Mouse (Mus musculus): ENCODE measurements around the gene Lhx4.

The Lhx4 gene

DNA sequence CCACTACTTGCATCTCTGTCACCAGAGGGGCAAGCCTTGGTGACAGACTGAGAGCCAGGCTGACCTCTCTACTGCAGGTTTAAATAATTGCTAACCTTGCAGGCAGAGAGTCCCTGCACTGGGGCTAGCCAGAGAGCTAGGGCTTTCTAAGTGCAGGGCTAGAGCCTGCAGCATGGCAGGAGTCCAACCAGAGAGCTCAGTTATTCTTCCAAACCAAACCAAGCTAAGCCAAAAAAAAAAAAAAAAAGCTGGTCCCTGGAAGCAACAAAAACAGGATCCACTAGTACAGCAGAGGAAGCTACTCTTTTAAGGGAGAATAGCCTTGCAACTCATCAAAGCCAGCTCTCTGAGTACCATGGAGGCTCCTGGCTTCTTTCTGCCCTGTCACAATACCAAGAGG, 50.6 kb downstream of the Lhx4 start:
- DNase-seq: no peak

DNA sequence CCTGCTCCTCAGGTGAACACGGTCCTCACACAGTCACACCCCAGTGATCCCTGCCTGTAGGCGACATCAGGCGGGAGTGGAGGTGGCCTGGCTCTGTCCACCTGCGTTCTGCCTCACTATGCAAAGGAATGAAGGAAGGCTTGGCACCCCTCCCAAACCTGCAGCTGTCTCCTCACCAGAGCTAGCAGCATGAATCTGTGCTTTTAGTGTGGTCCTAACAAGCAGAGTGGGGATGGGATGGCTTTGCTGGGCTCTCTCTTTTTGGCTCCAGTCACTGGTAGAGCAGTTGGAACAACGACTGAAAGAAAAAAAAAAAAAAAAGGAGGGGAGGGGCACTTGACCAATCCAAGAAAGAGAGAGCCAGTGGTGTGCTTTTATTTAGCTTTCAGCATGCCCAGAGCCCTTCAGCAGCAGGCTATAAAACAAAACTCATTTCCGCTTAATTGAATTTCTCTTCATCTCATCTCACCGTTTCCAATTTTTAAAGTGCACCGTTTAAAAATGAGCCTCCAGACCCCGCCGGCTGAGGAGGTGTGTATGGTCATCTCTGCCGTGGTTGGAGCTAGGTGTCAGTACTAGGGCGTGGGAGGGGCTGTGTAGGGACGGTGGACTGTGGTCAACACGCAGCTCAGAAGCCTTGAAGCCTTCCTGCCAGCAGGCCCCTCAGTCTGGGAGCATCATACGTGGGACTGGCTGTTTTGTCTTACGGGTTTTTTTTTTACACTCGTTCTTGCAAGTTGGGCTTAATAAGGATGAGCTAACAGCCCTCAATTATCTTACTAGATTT, 52.9 kb downstream of the Lhx4 start:
- peak; percentile 40 for DNase-seq

DNA sequence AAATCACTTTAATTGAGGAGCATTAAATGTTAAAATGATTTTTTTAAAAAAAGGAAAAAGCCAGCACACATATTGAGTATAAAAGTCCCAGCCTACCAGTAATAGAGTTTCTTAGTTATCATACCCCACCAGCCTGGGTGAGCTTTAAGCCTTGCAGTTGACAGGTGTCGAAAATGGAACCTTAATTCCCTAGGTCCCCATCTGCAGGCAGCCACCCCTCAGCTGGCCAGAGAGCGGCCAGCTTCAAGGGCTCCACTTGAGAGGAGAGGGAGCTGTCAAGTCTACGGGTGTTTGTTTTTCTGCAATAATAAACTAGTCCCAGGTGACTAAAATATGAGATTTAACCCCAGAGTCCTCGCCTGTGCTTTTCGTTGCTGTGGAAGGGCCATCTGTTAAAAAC, 58.0 kb downstream of the Lhx4 start:
- no peak for DNase-seq

DNA sequence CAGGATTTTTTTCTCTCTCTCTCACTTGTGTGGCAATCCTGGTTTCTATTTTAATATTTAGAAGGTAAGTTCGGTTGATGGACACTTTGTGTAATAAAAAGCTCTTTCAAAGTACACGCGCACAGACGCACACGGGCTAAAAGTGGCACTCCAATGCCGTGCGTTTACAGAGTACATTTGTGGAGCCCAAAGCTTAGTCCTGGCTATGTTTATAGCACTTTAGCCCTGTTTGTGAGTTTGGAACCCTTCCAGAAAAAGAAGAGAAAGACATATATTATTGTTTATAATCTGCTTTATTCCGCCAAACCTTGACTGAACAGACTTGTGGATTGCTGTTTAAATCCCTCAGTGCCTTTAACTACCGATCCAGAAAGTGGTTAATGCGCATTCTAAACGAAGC, 58.5 kb downstream of the Lhx4 start:
- no peak for DNase-seq

DNA sequence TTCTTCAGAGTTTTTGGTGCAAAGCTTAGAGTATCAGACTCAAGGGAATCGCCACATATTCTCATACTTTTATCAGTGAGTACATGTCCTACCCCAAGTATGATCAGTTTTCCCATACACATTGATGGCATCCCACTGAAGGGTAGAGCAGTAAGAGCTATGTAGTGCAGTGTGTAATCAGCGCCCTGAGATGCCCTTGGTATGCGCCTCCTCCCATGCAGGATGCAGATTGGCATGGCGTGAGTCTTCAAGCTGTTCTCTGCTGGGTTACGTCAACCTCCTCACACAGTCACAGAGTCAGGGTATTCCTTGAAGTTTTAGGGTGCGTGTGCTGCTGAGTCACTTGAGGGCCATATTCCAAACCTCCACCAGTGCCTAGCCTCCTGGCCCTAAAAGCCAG, 59.3 kb downstream of the Lhx4 start:
- DNase-seq: no peak

DNA sequence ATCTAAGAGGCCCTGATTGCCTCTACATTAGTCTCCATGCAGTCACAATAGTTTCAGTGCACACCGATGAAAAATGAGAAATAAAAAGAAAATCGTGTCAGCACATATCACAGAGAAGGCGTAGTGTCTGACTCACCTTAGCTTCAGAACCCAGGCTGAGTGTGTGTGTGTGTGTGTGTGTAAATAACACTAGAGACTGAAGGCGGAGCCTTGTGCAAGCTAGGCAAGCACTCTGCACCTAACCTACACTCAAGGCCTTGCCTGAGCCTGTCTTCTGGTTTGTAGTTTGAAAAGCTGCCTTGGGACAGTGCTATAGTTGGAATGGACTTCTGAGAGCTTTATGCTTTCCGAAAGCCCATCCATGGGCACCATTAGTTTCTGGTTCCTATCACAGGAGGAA, 61.9 kb downstream of the Lhx4 start:
- DNase-seq: no peak

DNA sequence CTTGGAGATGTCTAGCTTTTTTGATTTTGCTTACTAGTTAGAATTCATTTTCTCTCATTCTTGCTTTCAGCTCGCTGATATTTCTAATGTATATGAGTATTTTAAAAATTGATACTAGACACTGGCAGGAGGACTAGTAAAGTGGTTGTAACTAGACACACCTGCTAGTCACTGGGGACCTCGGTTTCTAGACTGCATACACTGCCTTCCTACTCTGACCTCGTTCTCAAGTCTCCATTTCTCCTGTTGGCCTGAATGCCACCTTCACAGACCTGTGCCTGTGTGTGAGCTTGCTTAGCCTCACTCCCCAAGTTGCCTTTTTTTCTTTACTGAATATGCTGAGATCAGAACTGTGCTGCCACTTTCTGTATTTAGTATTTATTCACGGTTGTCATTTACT, 62.3 kb downstream of the Lhx4 start:
- DNase-seq: no peak

DNA sequence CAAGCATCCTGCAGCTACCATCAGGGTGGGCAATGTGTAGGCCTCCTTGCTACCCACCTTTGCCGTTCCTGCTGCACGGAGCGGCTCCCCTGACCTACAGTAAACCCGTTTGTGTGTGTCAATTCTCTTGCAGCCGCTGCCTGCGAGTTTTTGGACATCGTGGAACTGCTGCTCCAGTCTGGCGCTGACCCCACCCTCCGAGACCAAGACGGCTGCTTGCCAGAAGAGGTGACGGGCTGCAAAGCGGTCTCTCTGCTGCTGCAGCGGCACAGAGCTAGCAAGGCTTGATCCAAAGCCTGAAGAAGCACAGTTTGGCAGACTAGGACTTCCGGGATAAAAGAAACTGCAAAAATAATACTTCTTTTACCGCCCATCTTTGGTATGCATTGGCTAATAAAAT, 64.7 kb downstream of the Lhx4 start:
- DNase-seq: no peak

DNA sequence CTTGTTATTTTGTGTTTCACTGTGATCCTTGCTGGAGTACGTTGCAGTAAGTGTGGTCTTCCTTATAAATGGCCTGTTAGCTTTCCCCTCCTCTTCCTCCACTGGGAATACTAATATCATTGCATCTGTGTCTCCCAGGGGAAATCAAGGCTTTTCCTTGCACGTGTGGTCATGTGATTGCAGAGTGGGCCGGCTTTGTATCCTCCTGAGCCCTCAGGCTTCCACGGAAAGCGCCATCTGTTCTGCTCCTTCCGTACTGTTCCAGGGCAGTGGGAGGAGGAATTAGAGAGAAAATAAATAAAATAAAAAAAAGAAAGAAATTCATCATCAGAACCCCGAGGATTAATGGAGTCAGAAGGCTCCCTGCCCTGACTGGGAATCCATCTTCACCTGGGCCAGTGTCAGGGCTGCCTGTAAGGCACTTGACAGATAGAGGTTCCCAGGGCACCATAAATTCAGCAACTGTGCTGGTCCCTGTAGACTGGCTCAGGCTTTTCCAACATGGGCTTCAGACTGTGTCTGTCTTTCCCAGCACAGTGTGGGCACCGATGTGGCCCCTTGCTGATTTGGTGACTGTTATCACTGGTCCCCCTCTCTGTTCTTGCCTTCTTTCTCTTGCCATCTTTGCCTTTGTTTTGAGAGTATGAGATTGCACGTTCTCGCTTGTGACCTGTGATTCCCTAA, 70.2 kb downstream of the Lhx4 start:
- no peak for DNase-seq

DNA sequence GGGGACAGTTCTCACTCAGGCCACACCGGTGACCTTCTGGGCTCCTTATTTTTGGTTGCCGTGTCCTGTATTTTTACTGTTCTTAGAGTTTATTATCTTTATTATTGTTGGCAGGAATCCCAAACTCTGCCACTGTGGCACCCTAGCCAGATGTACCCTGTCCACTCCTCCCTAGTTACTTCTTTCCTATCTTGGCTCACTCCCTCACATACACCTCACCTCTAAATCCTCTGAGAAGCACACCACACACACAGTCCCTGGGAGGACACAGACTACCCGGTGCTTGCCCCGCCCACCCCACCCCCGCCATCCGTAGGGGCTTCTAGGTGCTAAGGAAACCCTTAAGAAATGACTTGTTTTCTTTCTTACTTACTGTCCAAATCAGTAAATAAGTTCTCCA, 75.9 kb downstream of the Lhx4 start:
- no peak for DNase-seq

DNA sequence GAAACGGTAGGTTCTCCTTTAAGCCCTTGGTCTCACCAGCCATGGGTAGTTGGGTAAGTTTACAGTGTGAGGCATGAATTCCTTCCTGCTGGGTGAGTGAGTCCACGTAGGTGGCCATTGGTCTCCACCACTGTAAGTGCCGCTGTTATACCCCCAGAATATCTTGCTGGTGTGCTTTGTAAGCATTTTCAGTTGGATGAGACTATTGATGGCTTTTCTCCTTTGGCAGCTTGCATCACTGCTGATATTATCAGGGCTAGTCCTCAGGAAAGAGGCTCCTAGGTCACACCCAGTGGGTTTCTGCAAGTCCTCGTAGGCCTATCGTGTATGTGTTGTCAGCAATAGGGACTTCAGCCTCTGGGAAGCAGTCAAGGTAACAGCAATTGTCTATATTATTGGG, 87.5 kb downstream of the Lhx4 start:
- DNase-seq: no peak

DNA sequence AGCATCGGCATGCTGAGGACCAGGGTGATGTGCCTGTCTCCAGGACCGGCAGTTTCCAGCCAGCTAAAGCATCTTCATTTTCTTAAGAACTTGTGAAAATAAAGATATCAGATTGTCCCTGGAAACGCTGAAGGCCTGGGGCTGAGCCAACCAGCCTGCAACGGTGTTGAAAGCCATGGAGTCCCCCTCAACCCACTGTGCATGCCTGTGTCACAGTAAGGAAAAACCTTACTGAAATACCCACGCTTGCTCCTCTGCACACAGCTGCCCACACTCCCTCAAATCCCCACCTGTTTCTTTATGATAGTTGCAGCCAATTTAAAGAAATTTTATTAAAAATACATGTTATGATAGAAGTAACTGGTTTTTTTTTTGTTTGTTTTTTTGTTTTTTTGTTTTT, 95.2 kb downstream of the Lhx4 start:
- no peak for DNase-seq

DNA sequence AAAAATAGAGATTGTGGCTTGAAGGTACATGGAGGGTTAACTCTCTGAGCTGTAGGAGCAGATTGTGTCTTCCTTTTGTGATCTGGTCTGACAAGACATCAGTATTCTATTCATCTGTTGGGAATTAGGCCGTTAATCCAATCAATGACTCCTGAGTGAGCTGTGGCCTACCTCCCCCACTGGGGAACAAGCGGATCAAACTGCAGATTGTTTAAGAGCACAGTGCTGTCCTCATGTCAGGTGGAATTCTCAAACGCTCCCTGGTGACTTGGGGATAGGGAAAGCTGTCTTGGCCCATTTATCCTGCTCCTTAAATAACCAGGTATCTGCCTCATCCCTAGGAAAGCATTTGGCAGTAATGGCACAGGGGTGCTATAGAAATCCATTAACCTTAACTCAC, 96.5 kb downstream of the Lhx4 start:
- no peak for DNase-seq

DNA sequence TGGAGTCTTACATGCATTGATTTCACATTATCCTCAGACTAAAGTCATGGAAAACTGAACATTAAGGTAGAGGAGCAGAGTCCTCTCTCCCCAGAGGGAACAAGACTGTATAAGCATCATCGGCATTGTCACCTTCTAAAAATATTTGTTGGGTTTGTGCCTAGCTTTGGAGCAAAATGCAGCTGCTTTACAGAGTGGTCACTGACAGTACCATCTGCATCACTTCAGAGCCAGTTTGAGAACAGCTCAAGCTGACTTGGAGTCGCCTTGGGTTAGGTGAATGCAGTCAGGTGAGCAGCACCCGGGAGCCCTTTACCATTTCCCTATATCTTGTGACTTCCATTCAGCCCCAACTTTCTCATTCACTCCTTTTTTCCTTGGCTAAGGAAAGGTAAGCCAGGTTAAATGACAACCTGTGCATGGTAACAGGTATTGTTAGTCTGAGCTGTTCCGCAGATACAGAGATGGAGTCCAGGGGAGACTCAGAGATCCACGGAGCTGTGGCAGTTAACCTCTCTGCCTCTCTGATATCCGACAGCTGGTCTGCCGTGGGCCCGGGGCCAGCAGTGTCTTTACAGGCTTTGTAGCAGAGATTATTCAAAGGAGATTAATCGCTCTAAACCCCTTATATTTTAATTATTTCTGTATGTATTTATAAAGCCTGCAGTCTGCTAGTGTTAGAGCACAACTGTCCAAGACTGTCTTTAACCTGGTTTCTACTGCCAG, 101.2 kb downstream of the Lhx4 start:
- DNase-seq: peak; percentile 8
